Mouse (Mus musculus) midbrain, embryonic 12.5 days (tissue): ENCODE results near the gene Megf6. TPM values are rescaled to one million over a fixed set of nuclear protein-coding genes. Genes with fewer than 3 reads are reported as not detected.

Experiments used
- ATAC-seq: fragments of 200-750 bp; cut with Nextera tagmentation; 2 replicates; pipeline ENCODE4 v1.8.0; 2017; ENCODE audit warnings: low read depth, moderate TSS enrichment, moderate library complexity; ENCODE audit not compliant: low FRiP score
- H3K27ac ChIP-seq: fragments of 300-500 bp; sonication (generic); replicated peaks from 2 replicates; pipeline ENCODE4 v1.5.1; 2016; ENCODE audit warnings: mild to moderate bottlenecking
- H3K27me3 ChIP-seq: fragments of 300-500 bp; sonication (generic); 2 replicates; pipeline ENCODE4 v1.6.1; 2016; ENCODE audit warnings: mild to moderate bottlenecking
- H3K36me3 ChIP-seq: fragments of 300-500 bp; sonication (generic); 2 replicates; pipeline ENCODE4 v1.6.1; 2016
- H3K4me1 ChIP-seq: fragments of 300-500 bp; sonication (generic); 2 replicates; pipeline ENCODE4 v1.6.1; 2016
- H3K4me2 ChIP-seq: fragments of 300-500 bp; sonication (generic); replicated peaks from 2 replicates; pipeline ENCODE4 v1.6.1; 2016; ENCODE audit warnings: mild to moderate bottlenecking, moderate library complexity
- H3K4me3 ChIP-seq: fragments of 300-500 bp; sonication (generic); 2 replicates; pipeline ENCODE4 v1.5.1; 2016; ENCODE audit warnings: mild to moderate bottlenecking
- H3K9ac ChIP-seq: fragments of 300-500 bp; sonication (generic); replicated peaks from 2 replicates; pipeline ENCODE4 v1.6.1; 2016; ENCODE audit warnings: mild to moderate bottlenecking, moderate library complexity
- H3K9me3 ChIP-seq: fragments of 300-500 bp; sonication (generic); 2 replicates; pipeline ENCODE4 v1.6.1; 2016; ENCODE audit warnings: mild to moderate bottlenecking
- WGBS: fragments of 180-500 bp; shearing (Covaris S2); methylation state at CpG from one replicate; pipeline ENCODE4 v1.1.7; 2016; 5-methylcytosine and 5-hydroxymethylcytosine counted together
- polyA plus RNA-seq: library from polyadenylated mRNA; unstranded; fragments of >200 nt; fragmentation: Nextera tagmentation; extraction: Ambion mirVana; gene quantifications from 2 replicates; pipeline ENCODE4 v1.2.1, GENCODE M21; 2016

Gene Megf6
- polyA plus RNA-seq, 1 experiment from 2014 or later = 29.5 TPM

DNA sequence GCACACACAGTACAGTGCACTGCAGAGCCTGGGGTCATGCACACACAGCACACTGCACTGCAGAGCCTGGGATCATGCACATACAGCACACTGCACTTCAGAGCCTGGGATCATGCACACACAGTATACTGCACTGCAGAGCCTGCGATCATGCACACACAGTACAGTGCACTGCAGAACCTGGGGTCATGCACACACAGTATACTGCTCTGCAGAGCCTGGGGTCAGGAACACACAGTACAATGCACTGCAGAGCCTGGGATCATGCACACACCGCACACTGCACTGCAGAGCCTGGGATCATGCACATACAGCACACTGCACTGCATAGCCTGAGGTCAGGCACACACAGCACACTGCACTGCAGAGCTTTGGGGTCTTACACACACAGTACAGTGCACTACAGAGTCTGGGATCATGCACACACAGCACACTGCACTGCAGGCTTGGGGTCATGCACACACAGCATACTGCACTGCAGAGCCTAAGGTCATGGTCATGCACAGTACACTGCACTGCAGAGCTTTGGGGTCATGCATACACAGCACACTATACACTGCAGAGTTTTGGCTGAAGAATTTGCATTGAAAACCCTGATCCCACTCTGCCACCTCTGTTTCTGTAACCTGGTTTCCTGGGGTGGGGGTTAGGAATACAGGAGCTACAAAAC, 141.7 kb downstream of the Megf6 start:
- ATAC-seq = no peak
- H3K4me2 ChIP-seq = no peak overlapping the region

GRCm38 (mm10) chr4:154312935-154313621, 142.5 kb downstream of the Megf6 start:
- 51% methylated on average over 4 of the region's 4 CpGs for WGBS
- Histone ChIP-seq H3K4me1 (peaks cover 7% of the 10 kb centered on the region; the same call in 1 of the 2 replicates), H3K4me3 (no peak overlapping the region), H3K36me3 (no peaks in the 10 kb centered on the region), H3K27ac (no peak overlapping the region), H3K9me3 (no peaks in the 10 kb centered on the region), H3K9ac (no peak overlapping the region), H3K4me2 (no peak overlapping the region), H3K27me3 (peaks cover 10% of the 10 kb centered on the region)
- ATAC-seq = no peak

More for the DNA sequence above, 141.7 kb downstream of the Megf6 start:
- H3K27me3 ChIP-seq = peaks cover 10% of the 10 kb centered on the region
- H3K27ac ChIP-seq = no peak overlapping the region
- H3K4me1 ChIP-seq = peaks cover 7% of the 10 kb centered on the region; the same call in 1 of the 2 replicates
- H3K9ac ChIP-seq = no peak overlapping the region
- no peaks in the 10 kb centered on the region for H3K36me3 ChIP-seq
- WGBS = 89% methylated on average over 2 of the region's 2 CpGs
- no peaks in the 10 kb centered on the region for H3K9me3 ChIP-seq
- no peak overlapping the region for H3K4me3 ChIP-seq

DNA sequence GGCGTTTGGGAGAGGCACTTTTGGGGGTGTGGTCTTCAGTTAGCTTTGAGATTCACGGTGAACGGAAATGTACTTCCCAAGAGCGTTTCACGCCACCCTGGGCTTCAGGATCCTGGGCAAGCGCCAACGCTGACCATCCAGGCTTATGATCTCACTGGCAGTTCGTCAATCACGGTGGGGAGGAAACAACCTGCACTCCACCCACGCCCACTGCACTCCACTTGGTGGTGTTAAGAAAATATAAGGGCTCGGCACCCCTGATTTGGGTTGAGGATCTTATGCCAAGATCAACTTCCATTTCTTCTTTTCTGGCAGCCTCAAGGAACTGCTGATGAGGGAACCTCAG, 143.1 kb downstream of the Megf6 start:
- H3K27me3 ChIP-seq = peaks cover 10% of the 10 kb centered on the region
- no peaks in the 10 kb centered on the region for H3K36me3 ChIP-seq
- H3K4me3 ChIP-seq = no peak overlapping the region
- H3K4me1 ChIP-seq = peaks cover 7% of the 10 kb centered on the region; the same call in 1 of the 2 replicates
- H3K4me2 ChIP-seq = no peak overlapping the region
- no peak overlapping the region for H3K27ac ChIP-seq
- ATAC-seq = no peak
- H3K9me3 ChIP-seq = no peaks in the 10 kb centered on the region
- WGBS = 83% methylated on average over 11 of the region's 11 CpGs
- H3K9ac ChIP-seq = no peak overlapping the region

Other genes with a start within 250 kb of the Megf6 start
- 96.1 and 104 TPM in 2 replicates for gene A430005L14Rik, start 213.5 kb upstream of the Megf6 start, polyA plus RNA-seq
- 10.3 and 10.7 TPM in 2 replicates for gene Dffb, start 195.6 kb upstream of the Megf6 start, polyA plus RNA-seq
- 22.6 and 23.3 TPM in 2 replicates for gene Cep104, start 195.5 kb upstream of the Megf6 start, polyA plus RNA-seq
- gene Lrrc47, start 159.0 kb upstream of the Megf6 start, polyA plus RNA-seq = 31.4 and 34.8 TPM in 2 replicates
- gene Smim1, start 144.5 kb upstream of the Megf6 start, polyA plus RNA-seq = 5.6 and 6.3 TPM in 2 replicates
- not detected in 2 replicates for gene Ccdc27, start 128.1 kb upstream of the Megf6 start, polyA plus RNA-seq
- gene Trp73, start 30.5 kb upstream of the Megf6 start, polyA plus RNA-seq = 0.47 and 0.84 TPM in 2 replicates
- 46.9 and 52.5 TPM in 2 replicates for gene Wrap73, start 28.4 kb upstream of the Megf6 start, polyA plus RNA-seq
- gene Tprgl, start 10.1 kb upstream of the Megf6 start, polyA plus RNA-seq = 149 and 164 TPM in 2 replicates
- 0.34 and 0.50 TPM in 2 replicates for gene Arhgef16, start 130.9 kb downstream of the Megf6 start, polyA plus RNA-seq
- not detected in 2 replicates for gene B230104I21Rik, start 165.4 kb downstream of the Megf6 start, polyA plus RNA-seq